Mouse (Mus musculus) stomach, embryonic 15.5 days (tissue): ENCODE results near the gene Dnaja3. TPM values are rescaled to one million over a fixed set of nuclear protein-coding genes. Genes with fewer than 3 reads are reported as not detected.
"Not testable (repeated sequence)": the region's sequence is repeated elsewhere in the genome, so short reads cannot be mapped to it uniquely, and the experiment has no call there.

ENCODE experiments used
- ATAC-seq: fragments of 200-750 bp; cut with Nextera tagmentation; 2 replicates; pipeline ENCODE4 v1.8.0; 2017; ENCODE audit warnings: low read depth, moderate number of reproducible peaks, moderate TSS enrichment; ENCODE audit not compliant: insufficient read depth, low FRiP score
- H3K27ac ChIP-seq: fragments of 300-500 bp; sonication (generic); 2 replicates; pipeline ENCODE4 v1.5.1; 2015; ENCODE audit warnings: mild to moderate bottlenecking, inconsistent platforms
- H3K27me3 ChIP-seq: fragments of 300-500 bp; sonication (generic); replicated peaks from 2 replicates; pipeline ENCODE4 v1.6.1; 2015; ENCODE audit warnings: inconsistent platforms
- H3K36me3 ChIP-seq: fragments of 300-500 bp; sonication (generic); 2 replicates; pipeline ENCODE4 v1.6.1; 2015; ENCODE audit warnings: inconsistent platforms
- H3K4me1 ChIP-seq: fragments of 300-500 bp; sonication (generic); 2 replicates; pipeline ENCODE4 v1.6.1; 2015; ENCODE audit warnings: inconsistent platforms
- H3K4me2 ChIP-seq: fragments of 300-500 bp; sonication (generic); 2 replicates; pipeline ENCODE4 v1.6.1; 2015; ENCODE audit warnings: mild to moderate bottlenecking, inconsistent platforms
- H3K4me3 ChIP-seq: fragments of 300-500 bp; sonication (generic); replicated peaks from 2 replicates; pipeline ENCODE4 v1.5.1; 2015; ENCODE audit warnings: inconsistent platforms
- H3K9ac ChIP-seq: fragments of 300-500 bp; sonication (generic); 2 replicates; pipeline ENCODE4 v1.6.1; 2015; ENCODE audit warnings: inconsistent platforms
- H3K9me3 ChIP-seq: fragments of 300-500 bp; sonication (generic); 2 replicates; pipeline ENCODE4 v1.6.1; 2016; ENCODE audit warnings: inconsistent platforms
- WGBS: fragments of 180-500 bp; shearing (Covaris S2); methylation state at CpG from one replicate; pipeline ENCODE4 v1.1.7; 2015; 5-methylcytosine and 5-hydroxymethylcytosine counted together
- polyA plus RNA-seq: library from polyadenylated mRNA; unstranded; fragments of >200 nt; fragmentation: Nextera tagmentation; extraction: Ambion mirVana; gene quantifications from 2 replicates; pipeline ENCODE4 v1.2.1, GENCODE M21; 2015

The Dnaja3 gene
- polyA plus RNA-seq, 1 experiment from 2014 or later: 68.4 TPM

DNA sequence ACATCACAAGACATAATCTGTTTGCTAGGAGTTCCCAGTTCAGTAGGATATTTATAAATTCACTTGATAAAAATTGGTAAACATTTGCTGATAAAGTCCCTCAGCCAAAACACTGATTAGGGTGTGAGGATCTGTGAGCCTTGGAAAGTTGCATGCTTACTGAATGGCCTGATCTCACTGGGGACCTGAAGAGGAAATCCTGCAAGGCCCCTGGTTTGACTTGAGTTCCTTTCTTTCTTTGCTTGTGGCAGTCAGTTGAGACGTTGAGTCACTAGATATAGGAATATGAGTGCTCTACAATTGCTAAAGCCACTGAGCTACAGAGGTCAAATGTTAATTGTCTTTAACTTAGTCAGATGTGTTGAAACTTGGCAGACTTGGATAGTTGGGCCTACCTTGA, 88.2 kb downstream of the Dnaja3 start:
- Histone ChIP-seq H3K27ac (no peak overlapping the region), H3K9ac (no peak overlapping the region), H3K27me3 (no peaks in the 10 kb centered on the region), H3K4me1 (0 out of 2 replicates have a peak, but pooled peaks cover 3% of the 10 kb centered on the region), H3K9me3 (no peaks in the 10 kb centered on the region), H3K4me2 (no peak overlapping the region), H3K36me3 (no peaks in the 10 kb centered on the region), H3K4me3 (no peak overlapping the region)
- no peak for ATAC-seq
- WGBS: 58% methylated on average over 1 of the region's 1 CpGs

GRCm38 (mm10) chr16:4730776-4731358, 91.1 kb downstream of the Dnaja3 start:
- no peak overlapping the region for H3K4me3 ChIP-seq
- H3K27me3 ChIP-seq: no peaks in the 10 kb centered on the region
- no peak overlapping the region for H3K27ac ChIP-seq
- H3K9me3 ChIP-seq: no peaks in the 10 kb centered on the region
- 0 out of 2 replicates have a peak, but pooled peaks cover 3% of the 10 kb centered on the region for H3K4me1 ChIP-seq
- 67% methylated on average over 3 of the region's 3 CpGs for WGBS
- H3K9ac ChIP-seq: no peak overlapping the region
- no peak for ATAC-seq
- no peaks in the 10 kb centered on the region for H3K36me3 ChIP-seq
- H3K4me2 ChIP-seq: no peak overlapping the region

DNA sequence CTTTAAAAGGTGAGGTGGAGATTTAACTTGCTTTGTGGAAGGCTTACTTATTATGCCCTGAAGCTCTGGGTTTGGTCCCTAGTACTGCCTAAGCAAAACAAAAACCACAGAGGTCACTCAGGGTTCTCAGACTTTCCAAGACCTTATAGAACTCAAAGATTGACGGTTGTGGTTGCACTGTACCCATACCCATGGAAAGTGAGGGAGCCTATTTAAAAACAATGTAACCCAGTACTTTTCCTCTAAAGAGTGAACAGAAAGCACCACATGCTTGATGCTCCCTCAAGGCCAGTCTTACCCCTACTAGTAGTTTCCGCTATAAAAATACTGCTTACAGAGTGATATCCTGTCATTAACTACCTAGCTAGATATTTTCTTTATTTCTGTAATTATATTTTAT, 96.5 kb downstream of the Dnaja3 start:
- H3K27ac ChIP-seq: no peak overlapping the region
- 82% methylated on average over 2 of the region's 2 CpGs for WGBS

GRCm38 (mm10) chr16:4739994-4740393, 100.2 kb downstream of the Dnaja3 start:
- WGBS: 86% methylated on average over 2 of the region's 2 CpGs
- H3K9ac ChIP-seq: no peak overlapping the region
- no peak overlapping the region for H3K4me3 ChIP-seq
- ATAC-seq: no peak
- no peaks in the 10 kb centered on the region for H3K4me1 ChIP-seq
- no peaks in the 10 kb centered on the region for H3K9me3 ChIP-seq
- H3K36me3 ChIP-seq: no peaks in the 10 kb centered on the region
- no peak overlapping the region for H3K27ac ChIP-seq
- H3K27me3 ChIP-seq: no peaks in the 10 kb centered on the region
- H3K4me2 ChIP-seq: no peak overlapping the region

More for the DNA sequence above, 96.5 kb downstream of the Dnaja3 start:
- H3K4me1 ChIP-seq: no peaks in the 10 kb centered on the region
- no peak overlapping the region for H3K9ac ChIP-seq
- ATAC-seq: no peak
- H3K9me3 ChIP-seq: no peaks in the 10 kb centered on the region
- no peak overlapping the region for H3K4me2 ChIP-seq
- H3K4me3 ChIP-seq: no peak overlapping the region
- H3K36me3 ChIP-seq: no peaks in the 10 kb centered on the region
- H3K27me3 ChIP-seq: no peaks in the 10 kb centered on the region

- ATAC-seq: no peak
- 100% methylated on average over 1 of the region's 1 CpGs for WGBS
Measured at GRCm38 (mm10) chr16:4742186-4742585, 102.4 kb downstream of the Dnaja3 start.

GRCm38 (mm10) chr16:4752155-4752554, 112.4 kb downstream of the Dnaja3 start:
- H3K27ac ChIP-seq: no peak overlapping the region
- no peak overlapping the region for H3K4me3 ChIP-seq
- 0 out of 2 replicates have a peak, but pooled peaks cover 3% of the 10 kb centered on the region for H3K4me1 ChIP-seq
- no peak for ATAC-seq
- no peaks in the 10 kb centered on the region for H3K36me3 ChIP-seq
- WGBS: 84% methylated on average over 3 of the region's 3 CpGs
- no peaks in the 10 kb centered on the region for H3K9me3 ChIP-seq
- H3K9ac ChIP-seq: no peak overlapping the region
- no peaks in the 10 kb centered on the region for H3K27me3 ChIP-seq
- no peak overlapping the region for H3K4me2 ChIP-seq

More at GRCm38 (mm10) chr16:4742186-4742585, 102.4 kb downstream of the Dnaja3 start:
- H3K4me2 ChIP-seq: no peak overlapping the region
- H3K4me3 ChIP-seq: no peak overlapping the region
- H3K36me3 ChIP-seq: no peaks in the 10 kb centered on the region
- H3K9ac ChIP-seq: no peak overlapping the region
- H3K4me1 ChIP-seq: no peaks in the 10 kb centered on the region
- H3K27ac ChIP-seq: no peak overlapping the region
- no peaks in the 10 kb centered on the region for H3K27me3 ChIP-seq
- H3K9me3 ChIP-seq: no peaks in the 10 kb centered on the region

DNA sequence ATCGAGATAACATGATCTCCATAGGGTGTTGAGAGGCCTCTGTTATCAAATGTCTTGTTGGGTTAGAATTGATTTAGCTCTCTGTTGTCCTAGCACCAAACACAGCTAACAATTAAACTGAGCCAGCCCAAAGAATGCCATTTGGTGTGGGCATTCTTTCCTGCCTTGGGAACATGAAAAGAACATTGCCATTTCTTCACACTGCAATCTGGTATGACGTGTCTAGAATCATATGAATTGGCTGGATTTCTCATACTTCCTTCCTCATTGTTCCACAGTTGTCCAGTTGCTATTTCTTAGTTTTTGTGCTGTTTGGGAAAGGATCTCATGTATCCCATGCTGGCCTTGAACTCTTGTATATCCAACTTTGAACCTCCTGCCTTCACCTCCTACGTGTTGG, 114.3 kb downstream of the Dnaja3 start:
- Histone ChIP-seq H3K27ac (no peak overlapping the region), H3K27me3 (no peaks in the 10 kb centered on the region), H3K36me3 (no peaks in the 10 kb centered on the region), H3K4me2 (no peak overlapping the region), H3K4me3 (no peak overlapping the region), H3K4me1 (0 out of 2 replicates have a peak, but pooled peaks cover 3% of the 10 kb centered on the region), H3K9me3 (no peaks in the 10 kb centered on the region), H3K9ac (no peak overlapping the region)
- no peak for ATAC-seq
- WGBS: 78% methylated on average over 3 of the region's 3 CpGs

DNA sequence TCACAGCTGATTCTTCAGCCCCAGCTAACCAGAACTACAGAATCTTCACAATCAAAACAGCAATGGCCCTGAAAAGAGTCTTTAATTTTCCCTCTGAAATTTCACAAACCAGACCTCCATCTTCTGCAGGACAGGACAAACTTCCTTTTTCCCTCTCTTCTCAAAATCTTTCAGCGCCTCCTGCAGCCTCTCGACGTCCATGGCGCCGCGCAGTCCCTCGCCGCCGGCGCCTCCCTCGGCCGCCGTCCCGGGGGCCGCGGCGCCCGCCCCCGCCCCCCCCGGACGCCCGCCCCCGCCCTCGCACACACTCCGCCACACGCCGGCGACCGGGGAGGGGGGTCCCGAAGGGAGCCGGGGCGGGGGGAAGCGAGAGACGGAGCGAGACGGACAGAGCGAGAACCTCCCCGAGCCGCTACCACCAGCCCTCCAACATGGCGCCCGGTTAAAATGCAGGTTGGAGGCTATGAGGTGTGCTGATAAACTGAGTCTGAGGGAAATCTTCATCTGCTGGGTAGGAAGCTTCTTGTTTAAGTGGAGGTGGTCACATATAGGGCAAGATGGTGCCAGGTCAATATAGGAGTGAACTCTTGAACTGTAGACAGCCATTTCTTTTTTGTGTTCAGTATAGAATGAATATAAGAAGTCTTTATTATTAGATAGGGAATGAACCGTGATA, 117.0 kb downstream of the Dnaja3 start:
- H3K27me3 ChIP-seq, H3K4me1 ChIP-seq, H3K9me3 ChIP-seq, H3K9ac ChIP-seq, H3K36me3 ChIP-seq: not testable (repeated sequence)
- ATAC-seq: peak; percentile 74; the same call in 1 of the 2 replicates
- H3K27ac ChIP-seq: peak overlapping the region; percentile 54
- H3K4me2 ChIP-seq: peak overlapping the region; percentile 42
- peak overlapping the region; percentile 41 for H3K4me3 ChIP-seq
- WGBS: 2% methylated on average over 41 of the region's 42 CpGs

Other genes starting within 250 kb of the Dnaja3 start
- 1.6 and 1.7 TPM in 2 replicates for gene Adcy9, start 219.5 kb upstream of the Dnaja3 start, polyA plus RNA-seq
- 9.3 and 13.7 TPM in 2 replicates for gene Srl, start 98.2 kb upstream of the Dnaja3 start, polyA plus RNA-seq
- gene Tfap4, start 80.1 kb upstream of the Dnaja3 start, polyA plus RNA-seq: 20.3 and 22.4 TPM in 2 replicates
- 27.9 and 30.6 TPM in 2 replicates for gene Glis2, start 45.3 kb upstream of the Dnaja3 start, polyA plus RNA-seq
- gene Pam16, start 15.0 kb upstream of the Dnaja3 start, polyA plus RNA-seq: 46.5 and 75.7 TPM in 2 replicates
- 17.2 and 17.3 TPM in 2 replicates for gene Vasn, start within 50 bp of the Dnaja3 start, polyA plus RNA-seq
- gene Coro7, start 39.8 kb downstream of the Dnaja3 start, polyA plus RNA-seq: 16.3 and 20.8 TPM in 2 replicates
- gene Nmral1, start 79.4 kb downstream of the Dnaja3 start, polyA plus RNA-seq: 52.6 and 63.4 TPM in 2 replicates
- gene Hmox2, start 86.4 kb downstream of the Dnaja3 start, polyA plus RNA-seq: 86.1 and 89.4 TPM in 2 replicates
- 73.1 and 82.1 TPM in 2 replicates for gene Cdip1, start 150.3 kb downstream of the Dnaja3 start, polyA plus RNA-seq
- 0.44 and 0.64 TPM in 2 replicates for gene 4930562C15Rik, start 195.4 kb downstream of the Dnaja3 start, polyA plus RNA-seq
- gene Ubald1, start 240.3 kb downstream of the Dnaja3 start, polyA plus RNA-seq: 34.9 and 37.7 TPM in 2 replicates
- gene Mgrn1, start 246.3 kb downstream of the Dnaja3 start, polyA plus RNA-seq: 75.7 and 78.5 TPM in 2 replicates